Mouse (Mus musculus) liver, embryonic 14.5 days (tissue): ENCODE data around the gene Sfrp2. TPM values are rescaled to one million over a fixed set of nuclear protein-coding genes. Genes with fewer than 3 reads are reported as not detected.

Source experiments
- ATAC-seq: fragments of 200-750 bp; cut with Nextera tagmentation; 2 replicates; pipeline ENCODE4 v1.8.0; 2017; ENCODE audit warnings: moderate number of reproducible peaks, mild to moderate bottlenecking, moderate library complexity; ENCODE audit not compliant: insufficient read depth
- DNase-seq, 3 experiments: peaks; one replicate each; pipeline ENCODE4 v3.0.0-alpha.2; 2012 to 2013; ENCODE audit warnings: low read depth in 3 of 3, low spot score in 3 of 3
- H3K27ac ChIP-seq: fragments of 300-500 bp; sonication (generic); 2 replicates; pipeline ENCODE4 v1.5.1; 2014; ENCODE audit warnings: moderate library complexity, mild to moderate bottlenecking, control low read depth, inconsistent platforms
- H3K27me3 ChIP-seq: fragments of 300-500 bp; sonication (generic); 2 replicates; pipeline ENCODE4 v1.6.1; 2014; ENCODE audit warnings: mild to moderate bottlenecking, low read length, moderate library complexity; ENCODE audit not compliant: control insufficient read depth, insufficient read depth
- H3K36me3 ChIP-seq: fragments of 300-500 bp; sonication (generic); replicated peaks from 2 replicates; pipeline ENCODE4 v1.6.1; 2014; ENCODE audit warnings: low read depth; ENCODE audit not compliant: control insufficient read depth, insufficient read depth
- H3K4me1 ChIP-seq, 2 experiments: fragments of 200-500 bp in 1 of 2; fragments of 300-500 bp in 1 of 2; sonication (generic) in 1 of 2; replicated peaks; 2 replicates each; pipeline ENCODE4 v1.6.1; 2012 to 2014; ENCODE audit warnings: antibody characterized with exemption in 1 of 2, inconsistent platforms in 1 of 2, low read length in 1 of 2; ENCODE audit not compliant: control insufficient read depth in 2 of 2, insufficient read depth in 2 of 2
- H3K4me2 ChIP-seq: fragments of 300-500 bp; sonication (generic); 2 replicates; pipeline ENCODE4 v1.6.1; 2014; ENCODE audit warnings: low read depth, mild to moderate bottlenecking, control low read depth, moderate library complexity
- H3K4me3 ChIP-seq, 2 experiments: fragments of 200-500 bp in 1 of 2; fragments of 300-500 bp in 1 of 2; sonication (generic) in 1 of 2; 2 replicates each; pipeline ENCODE4 v1.5.1; 2012 to 2014; ENCODE audit warnings: low read depth in 2 of 2, low read length in 2 of 2, mild to moderate bottlenecking in 2 of 2, control low read depth in 1 of 2, inconsistent platforms in 1 of 2, moderate library complexity in 1 of 2; ENCODE audit not compliant: insufficient read depth in 1 of 2
- H3K9ac ChIP-seq: fragments of 300-500 bp; sonication (generic); replicated peaks from 2 replicates; pipeline ENCODE4 v1.6.1; 2014; ENCODE audit warnings: mild to moderate bottlenecking, control low read depth, moderate library complexity
- H3K9me3 ChIP-seq: fragments of 300-500 bp; sonication (generic); 2 replicates; pipeline ENCODE4 v1.6.1; 2016; ENCODE audit warnings: low read length, mixed read lengths; ENCODE audit not compliant: control insufficient read depth
- CTCF ChIP-seq: IDR thresholded peaks from 2 replicates; pipeline ENCODE4 v1.5.1; 2016; ENCODE audit warnings: antibody characterized with exemption, low read depth, control low read depth
- EP300 ChIP-seq: IDR thresholded peaks from 2 replicates; pipeline ENCODE4 v1.6.1; 2016; ENCODE audit warnings: antibody characterized with exemption, low read depth
- whole genome bisulfite sequencing: fragments of 180-500 bp; shearing (Covaris S2); extraction: QIAGEN DNeasy Blood & Tissue Kit; methylation state at CpG from one replicate; pipeline ENCODE4 v1.1.7; 2014; ENCODE audit not compliant: insufficient replicate concordance; 5-methylcytosine and 5-hydroxymethylcytosine counted together
- polyA plus RNA-seq, 2 experiments: library from polyadenylated mRNA; depleted of rRNA in 1 of 2; stranded (reverse) in 1 of 2; unstranded in 1 of 2; fragments of >200 nt; fragmentation: Nextera tagmentation in 1 of 2; extraction: Ambion mirVana in 1 of 2; gene quantifications; 2 replicates each; pipeline versions ENCODE4 v1.2.1 to v1.2.3; 2012 to 2014

Sfrp2 gene
- polyA plus RNA-seq, 2 experiments, result 1.2 to 1.6 TPM

GRCm38 (mm10) chr3:83769036-83769410 is 2.9 kb downstream of the Sfrp2 start:
- peaks cover 43% of the 10 kb centered on the region for H3K27me3 ChIP-seq
- H3K4me3 ChIP-seq, result no peak overlapping the region
- H3K36me3 ChIP-seq, result no peaks in the 10 kb centered on the region
- ATAC-seq (no peak), DNase-seq (no peak)
- no peaks in the 10 kb centered on the region for H3K4me1 ChIP-seq
- no peaks in the 10 kb centered on the region for H3K9me3 ChIP-seq
- H3K27ac ChIP-seq, result no peak overlapping the region
- WGBS, result 49% methylated on average over 10 of the region's 10 CpGs
- no peak for TF ChIP-seq EP300
- no peak for TF ChIP-seq CTCF
- no peak overlapping the region for H3K4me2 ChIP-seq
- H3K9ac ChIP-seq, result no peak overlapping the region

GRCm38 (mm10) chr3:83771160-83771869 is 5.2 kb downstream of the Sfrp2 start:
- Histone ChIP-seq H3K9me3 (no peaks in the 10 kb centered on the region), H3K9ac (no peak overlapping the region), H3K4me2 (no peak overlapping the region), H3K4me1 (no peaks in the 10 kb centered on the region), H3K27ac (no peak overlapping the region), H3K4me3 (no peak overlapping the region), H3K36me3 (no peaks in the 10 kb centered on the region), H3K27me3 (peaks cover 22% of the 10 kb centered on the region)
- WGBS, result 69% methylated on average over 10 of the region's 10 CpGs
- TF ChIP-seq CTCF (no peak), EP300 (no peak)
- ATAC-seq, result peak; percentile 43; the same call in 1 of the 2 replicates
- no peak for DNase-seq

GRCm38 (mm10) chr3:83773281-83773680 is 7.2 kb downstream of the Sfrp2 start:
- DNase-seq (no peak), ATAC-seq (no peak)
- Histone ChIP-seq H3K27ac (no peak overlapping the region), H3K36me3 (no peaks in the 10 kb centered on the region), H3K4me1 (no peaks in the 10 kb centered on the region), H3K4me2 (no peak overlapping the region), H3K9me3 (no peaks in the 10 kb centered on the region), H3K27me3 (peaks cover 6% of the 10 kb centered on the region), H3K4me3 (no peak overlapping the region), H3K9ac (no peak overlapping the region)
- 81% methylated on average over 18 of the region's 18 CpGs for WGBS
- TF ChIP-seq EP300 (no peak), CTCF (no peak)

- ATAC-seq (no peak), DNase-seq (no peak)
- 78% methylated on average over 9 of the region's 9 CpGs for WGBS
- H3K4me1 ChIP-seq, result no peaks in the 10 kb centered on the region
- TF ChIP-seq CTCF, result no peak
- no peak for TF ChIP-seq EP300
- H3K36me3 ChIP-seq, result no peaks in the 10 kb centered on the region
- H3K27ac ChIP-seq, result no peak overlapping the region
- no peak overlapping the region for H3K4me3 ChIP-seq
- no peak overlapping the region for H3K4me2 ChIP-seq
- no peaks in the 10 kb centered on the region for H3K27me3 ChIP-seq
- H3K9ac ChIP-seq, result no peak overlapping the region
- no peaks in the 10 kb centered on the region for H3K9me3 ChIP-seq
Measured at GRCm38 (mm10) chr3:83775403-83775802, 9.3 kb downstream of the Sfrp2 start.

GRCm38 (mm10) chr3:83781460-83782222 is 15.5 kb downstream of the Sfrp2 start:
- 65% methylated on average over 10 of the region's 10 CpGs for WGBS
- no peak overlapping the region for H3K4me3 ChIP-seq
- DNase-seq, result no peak
- H3K4me2 ChIP-seq, result no peak overlapping the region
- H3K4me1 ChIP-seq, result no peaks in the 10 kb centered on the region
- no peaks in the 10 kb centered on the region for H3K27me3 ChIP-seq
- H3K27ac ChIP-seq, result no peak overlapping the region
- H3K9me3 ChIP-seq, result no peaks in the 10 kb centered on the region
- no peak for ATAC-seq
- H3K9ac ChIP-seq, result no peak overlapping the region
- H3K36me3 ChIP-seq, result no peaks in the 10 kb centered on the region
- TF ChIP-seq EP300 (no peak), CTCF (no peak)
